Mouse (Mus musculus) embryo, embryonic 11 days (tissue): ENCODE measurements at regions not wholly inside any gene's neighbourhood (a gene's known extent, or its start where the extent isn't known, plus 50 kb on each side); places are given as distances from the start of the nearest gene placed in this dataset.
A peak's percentile ranks its signal among the peaks of the same experiment; 100 is the strongest.
"Not testable (repeated sequence)": the region's sequence is repeated elsewhere in the genome, so short reads cannot be mapped to it uniquely, and the experiment has no call there.

ENCODE experiments used
- DNase-seq: peaks from one replicate; pipeline ENCODE4 v3.0.0-alpha.2; 2015

- peak; percentile 89 for DNase-seq
Measured at GRCm38 (mm10) chr17:15247546-15248416, 128.9 kb downstream of the Dll1 start.

GRCm38 (mm10) chr17:15242976-15243635 is 133.6 kb downstream of the Dll1 start:
- no peak for DNase-seq

- no peak for DNase-seq
Measured at GRCm38 (mm10) chr17:15242356-15242755, 134.3 kb downstream of the Dll1 start.

GRCm38 (mm10) chr17:15241491-15241890 is 135.2 kb downstream of the Dll1 start:
- DNase-seq: no peak

- DNase-seq: not testable (repeated sequence)
Measured at GRCm38 (mm10) chr17:15240641-15241040, 136.0 kb downstream of the Dll1 start.

- no peak for DNase-seq
Measured at GRCm38 (mm10) chr17:15240011-15240410, 136.7 kb downstream of the Dll1 start.

- no peak for DNase-seq
Measured at GRCm38 (mm10) chr17:15235041-15235440, 141.6 kb downstream of the Dll1 start.

- no peak for DNase-seq
Measured at GRCm38 (mm10) chr17:15231175-15231574, 145.5 kb downstream of the Dll1 start.

- DNase-seq: no peak
Measured at GRCm38 (mm10) chr17:15229159-15229558, 147.5 kb downstream of the Dll1 start.

- no peak for DNase-seq
Measured at GRCm38 (mm10) chr17:15228077-15228476, 148.6 kb downstream of the Dll1 start.

GRCm38 (mm10) chr17:15223826-15224225 is 152.8 kb downstream of the Dll1 start:
- no peak for DNase-seq

- no peak for DNase-seq
Measured at GRCm38 (mm10) chr17:15222923-15223322, 153.7 kb downstream of the Dll1 start.

GRCm38 (mm10) chr17:15214157-15214685 is 162.5 kb downstream of the Dll1 start:
- DNase-seq: no peak

GRCm38 (mm10) chr17:15208808-15209173 is 167.5 kb upstream of the Gm3448 start:
- DNase-seq: no peak

GRCm38 (mm10) chr17:15208030-15208807 is 166.9 kb upstream of the Gm3448 start:
- peak; percentile 82 for DNase-seq

GRCm38 (mm10) chr17:15207182-15208029 is 166.1 kb upstream of the Gm3448 start:
- peak; percentile 39 for DNase-seq

GRCm38 (mm10) chr17:15205799-15206198 is 164.5 kb upstream of the Gm3448 start:
- no peak for DNase-seq

GRCm38 (mm10) chr17:15204524-15204923 is 163.2 kb upstream of the Gm3448 start:
- no peak for DNase-seq

- DNase-seq: no peak
Measured at GRCm38 (mm10) chr17:15199235-15199634, 157.9 kb upstream of the Gm3448 start.

GRCm38 (mm10) chr17:15197361-15197760 is 156.0 kb upstream of the Gm3448 start:
- no peak for DNase-seq

GRCm38 (mm10) chr17:15195819-15196218 is 154.5 kb upstream of the Gm3448 start:
- DNase-seq: no peak

GRCm38 (mm10) chr17:15194894-15195461 is 153.6 kb upstream of the Gm3448 start:
- DNase-seq: peak; percentile 74
